Mouse (Mus musculus) CH12.LX (cell line): Measurements from ENCODE around the gene Spryd3. TPM values are rescaled to one million over a fixed set of nuclear protein-coding genes. Genes with fewer than 3 reads are reported as not detected.

Experiments
- DNase-seq: peaks from one replicate; pipeline ENCODE4 v3.0.0-alpha.2; 2013; ENCODE audit errors: extremely low read depth
- H3K27ac ChIP-seq: 2 replicates; pipeline ENCODE4 v1.5.1; 2012; ENCODE audit warnings: low read depth, mild to moderate bottlenecking, control low read depth, moderate library complexity; ENCODE audit not compliant: insufficient read depth
- H3K27me3 ChIP-seq: replicated peaks from 2 replicates; pipeline ENCODE3; 2012; ENCODE audit warnings: inconsistent platforms
- H3K36me3 ChIP-seq, 2 experiments: replicated peaks in 1 of 2; 2 replicates each; pipeline versions ENCODE3 to v1.6.1; 2012; ENCODE audit warnings: inconsistent platforms in 1 of 2, low read length in 1 of 2, mild to moderate bottlenecking in 1 of 2, mixed read lengths in 1 of 2, moderate library complexity in 1 of 2; ENCODE audit not compliant: control insufficient read depth in 1 of 2, insufficient read depth in 1 of 2
- H3K4me1 ChIP-seq, 2 experiments: 2 replicates each; pipeline ENCODE4 v1.6.1; 2012; ENCODE audit warnings: inconsistent platforms in 1 of 2, moderate library complexity in 1 of 2; ENCODE audit not compliant: insufficient read depth in 2 of 2, control insufficient read depth in 1 of 2
- H3K4me2 ChIP-seq: 2 replicates; pipeline ENCODE4 v1.6.1; 2012; ENCODE audit warnings: low read depth, mild to moderate bottlenecking, control low read depth; ENCODE audit not compliant: poor library complexity, insufficient read depth, severe bottlenecking
- H3K4me3 ChIP-seq, 3 experiments: fragments of 150-350 bp in 1 of 3; sonication (generic) in 1 of 3; replicated peaks in 1 of 3; 2 replicates each; pipeline versions ENCODE3 to v1.5.1; 2011 to 2012; ENCODE audit warnings: low read depth in 2 of 3, low read length in 2 of 3, mild to moderate bottlenecking in 2 of 3, moderate library complexity in 2 of 3, control low read depth in 1 of 3, improper control_type of control experiment in 1 of 3, inconsistent platforms in 1 of 3, mixed read lengths in 1 of 3; ENCODE audit not compliant: poor library complexity in 1 of 3
- H3K79me2 ChIP-seq: replicated peaks from 2 replicates; pipeline ENCODE4 v1.6.1; 2012; ENCODE audit warnings: mild to moderate bottlenecking, moderate library complexity; ENCODE audit not compliant: control insufficient read depth, poor library complexity, insufficient read depth, severe bottlenecking; ENCODE audit errors: extremely low read depth
- H3K9ac ChIP-seq: 2 replicates; pipeline ENCODE4 v1.6.1; 2012; ENCODE audit warnings: low read depth, mild to moderate bottlenecking, control low read depth, moderate library complexity; ENCODE audit not compliant: insufficient read depth
- H3K9me3 ChIP-seq: replicated peaks from 2 replicates; pipeline ENCODE3; 2012; ENCODE audit warnings: low read length, inconsistent platforms, mixed read lengths
- BHLHE40 ChIP-seq: IDR thresholded peaks from 2 replicates; pipeline ENCODE4 v1.6.1; 2011; ENCODE audit warnings: mild to moderate bottlenecking, low read depth, low read length, improper control_type of control experiment
- CHD1 ChIP-seq: IDR thresholded peaks from 2 replicates; pipeline ENCODE4 v1.6.1; 2012; ENCODE audit warnings: low read depth, low read length, improper control_type of control experiment, inconsistent platforms
- CHD2 ChIP-seq: IDR thresholded peaks from 2 replicates; pipeline ENCODE4 v1.6.1; 2011; ENCODE audit warnings: low read length, improper control_type of control experiment
- GABPA ChIP-seq: IDR thresholded peaks from 2 replicates; pipeline ENCODE4 v1.6.1; 2012; ENCODE audit warnings: low read depth, low read length, improper control_type of control experiment, inconsistent platforms; ENCODE audit not compliant: insufficient replicate concordance
- HCFC1 ChIP-seq: IDR thresholded peaks from 2 replicates; pipeline ENCODE4 v1.6.1; 2012; ENCODE audit warnings: low read depth, mild to moderate bottlenecking, inconsistent platforms, low read length, improper control_type of control experiment
- JUN ChIP-seq: IDR thresholded peaks from 2 replicates; pipeline ENCODE4 v1.6.1; 2011; ENCODE audit warnings: low read depth, mild to moderate bottlenecking, low read length, improper control_type of control experiment, moderate library complexity; ENCODE audit not compliant: insufficient read depth
- JUND ChIP-seq: conservative IDR thresholded peaks from 2 replicates; pipeline ENCODE4 v1.6.1; 2011; ENCODE audit warnings: low read depth, low read length, improper control_type of control experiment
- MAZ ChIP-seq: IDR thresholded peaks from 2 replicates; pipeline ENCODE4 v1.6.1; 2012; ENCODE audit warnings: low read depth, mild to moderate bottlenecking, inconsistent platforms, low read length, improper control_type of control experiment, moderate library complexity
- MXI1 ChIP-seq: IDR thresholded peaks from 2 replicates; pipeline ENCODE4 v1.6.1; 2011; ENCODE audit warnings: mild to moderate bottlenecking, low read depth, low read length, improper control_type of control experiment
- NRF1 ChIP-seq: IDR thresholded peaks from 2 replicates; pipeline ENCODE4 v1.6.1; 2014; ENCODE audit warnings: low read depth, mild to moderate bottlenecking, inconsistent platforms, low read length, improper control_type of control experiment, moderate library complexity
- PAX5 ChIP-seq: IDR thresholded peaks from 2 replicates; pipeline ENCODE4 v1.6.1; 2012; ENCODE audit warnings: low read length, inconsistent platforms, mixed read lengths
- POLR2A ChIP-seq: IDR thresholded peaks from 2 replicates; pipeline ENCODE4 v1.6.1; 2011; ENCODE audit warnings: low read depth, mild to moderate bottlenecking, improper control_type of control experiment, low read length
- POLR2AphosphoS2 ChIP-seq: IDR thresholded peaks from 2 replicates; pipeline ENCODE4 v1.6.1; 2011; ENCODE audit warnings: low read depth, low read length, improper control_type of control experiment
- RCOR1 ChIP-seq: conservative IDR thresholded peaks from 2 replicates; pipeline ENCODE4 v1.6.1; 2012; ENCODE audit warnings: low read depth, mild to moderate bottlenecking, inconsistent platforms, low read length, improper control_type of control experiment
- SIN3A ChIP-seq: IDR thresholded peaks from 2 replicates; pipeline ENCODE4 v1.6.1; 2012; ENCODE audit warnings: low read length, improper control_type of control experiment, inconsistent platforms
- ZC3H11A ChIP-seq: IDR thresholded peaks from 2 replicates; pipeline ENCODE4 v1.6.1; 2012; ENCODE audit warnings: low read depth, mild to moderate bottlenecking, inconsistent platforms, low read length, improper control_type of control experiment
- ZMIZ1 ChIP-seq: IDR thresholded peaks from 2 replicates; pipeline ENCODE4 v1.6.1; 2012; ENCODE audit warnings: low read depth, mild to moderate bottlenecking, inconsistent platforms, low read length, improper control_type of control experiment
- ZNF384 ChIP-seq: IDR thresholded peaks from 2 replicates; pipeline ENCODE4 v1.6.1; 2012; ENCODE audit warnings: low read depth, low read length, improper control_type of control experiment, inconsistent platforms
- dilution Hi-C: fragments of 300-500 bp; cut with MboI; formaldehyde crosslinking; loops from 2 replicates; pipeline ENCODE4 v1.14.3; 2020; ENCODE audit warnings: low sequenced_read_pairs; ENCODE audit not compliant: extremely low pct_unique_long_range_greater_than_20kb, extremely low pct_ligation_motif_present
- in situ Hi-C: fragments of 300-500 bp; cut with MboI; formaldehyde crosslinking; loops from 3 replicates; pipeline ENCODE4 v1.14.3; 2019; ENCODE audit warnings: low sequenced_read_pairs, low pct_ligation_motif_present, low pct_unique_long_range_greater_than_20kb, mixed read lengths
- polyA plus RNA-seq: library from polyadenylated mRNA; unstranded; fragments of >175 nt; gene quantifications from 2 replicates; pipeline ENCODE4 v1.2.1, GENCODE M21; 2012; ENCODE audit warnings: low read depth; ENCODE audit not compliant: insufficient read length
- total RNA-seq, 2 experiments: library from RNA; depleted of rRNA; stranded (reverse); fragments of 300-350 nt in 1 of 2; fragments of >200 nt in 1 of 2; gene quantifications; 2 replicates each; pipeline ENCODE4 v1.2.3; 2012 to 2014

The Spryd3 gene
- total and polyA plus RNA-seq, 3 experiments = 21.5 to 25.7 (median 21.6) TPM

GRCm38 (mm10) chr15:102126303-102126702 is 9.7 kb downstream of the Spryd3 start:
- Histone ChIP-seq H3K9ac (no peak overlapping the region), H3K27me3 (no peaks in the 10 kb centered on the region), H3K9me3 (no peaks in the 10 kb centered on the region), H3K4me3 (no peak overlapping the region), H3K36me3 (peaks cover 60 to 84% of the 10 kb centered on the region in 2 experiments), H3K4me2 (no peak overlapping the region), H3K79me2 (no peaks in the 10 kb centered on the region), H3K4me1 (no peaks in the 10 kb centered on the region), H3K27ac (no peak overlapping the region)
- no peak for DNase-seq
- dilution Hi-C loops (no loop called here), in situ Hi-C loops (no loop called here)
- no peak for TF ChIP-seq CHD2
- no peak for TF ChIP-seq GABPA
- TF ChIP-seq POLR2A = no peak
- TF ChIP-seq MXI1 = no peak
- TF ChIP-seq SIN3A = no peak

- in situ Hi-C loops = no loop called here
- Histone ChIP-seq H3K27ac (no peak overlapping the region), H3K27me3 (no peaks in the 10 kb centered on the region)
- TF ChIP-seq GABPA = no peak
- no peak for TF ChIP-seq POLR2A
- no peak for TF ChIP-seq ZC3H11A
- TF ChIP-seq CHD1 = no peak
- TF ChIP-seq JUN = no peak
- TF ChIP-seq, all 38 proteins: peak for 0
- Histone ChIP-seq H3K9me3 (no peaks in the 10 kb centered on the region), H3K79me2 (no peaks in the 10 kb centered on the region), H3K4me2 (no peak overlapping the region), H3K4me3 (no peak overlapping the region), H3K36me3 (peaks cover 63 to 88% of the 10 kb centered on the region in 2 experiments), H3K4me1 (no peaks in the 10 kb centered on the region), H3K9ac (no peak overlapping the region)
- DNase-seq = no peak
- dilution Hi-C loops = no loop called here
Measured at GRCm38 (mm10) chr15:102120530-102120929, 15.5 kb downstream of the Spryd3 start.

- no peaks in the 10 kb centered on the region for H3K4me1 ChIP-seq
- H3K36me3 ChIP-seq = peaks cover 59 to 88% of the 10 kb centered on the region in 2 experiments
- no peak overlapping the region for H3K9ac ChIP-seq
- H3K4me2 ChIP-seq = no peak overlapping the region
- in situ Hi-C loops (no loop called here), dilution Hi-C loops (no loop called here)
- no peaks in the 10 kb centered on the region for H3K79me2 ChIP-seq
- H3K9me3 ChIP-seq = no peaks in the 10 kb centered on the region
- H3K27me3 ChIP-seq = no peaks in the 10 kb centered on the region
- no peak overlapping the region for H3K4me3 ChIP-seq
- no peak for DNase-seq
- no peak overlapping the region for H3K27ac ChIP-seq
- TF ChIP-seq JUN (no peak), CHD2 (no peak), NRF1 (no peak), JUND (no peak), RCOR1 (no peak), HCFC1 (no peak), ZNF384 (no peak), PAX5 (no peak), POLR2AphosphoS2 (no peak), BHLHE40 (no peak), GABPA (no peak), MAZ (no peak), ZMIZ1 (no peak)
Measured at GRCm38 (mm10) chr15:102119831-102120170, 16.2 kb downstream of the Spryd3 start.
